Mouse (Mus musculus) layer of hippocampus, adult 9-11 months (tissue): Measurements from ENCODE around the gene Kcnj12.

Source experiments
- DNase-seq: peaks from one replicate; pipeline ENCODE4 v3.0.0; 2022

The Kcnj12 gene

GRCm38 (mm10) chr11:61111472-61111871, 89.1 kb downstream of the Kcnj12 start:
- no peak for DNase-seq

GRCm38 (mm10) chr11:61112323-61112995, 90.1 kb downstream of the Kcnj12 start:
- no peak for DNase-seq

- no peak for DNase-seq
Measured at GRCm38 (mm10) chr11:61116226-61116625, 93.9 kb downstream of the Kcnj12 start.

DNA sequence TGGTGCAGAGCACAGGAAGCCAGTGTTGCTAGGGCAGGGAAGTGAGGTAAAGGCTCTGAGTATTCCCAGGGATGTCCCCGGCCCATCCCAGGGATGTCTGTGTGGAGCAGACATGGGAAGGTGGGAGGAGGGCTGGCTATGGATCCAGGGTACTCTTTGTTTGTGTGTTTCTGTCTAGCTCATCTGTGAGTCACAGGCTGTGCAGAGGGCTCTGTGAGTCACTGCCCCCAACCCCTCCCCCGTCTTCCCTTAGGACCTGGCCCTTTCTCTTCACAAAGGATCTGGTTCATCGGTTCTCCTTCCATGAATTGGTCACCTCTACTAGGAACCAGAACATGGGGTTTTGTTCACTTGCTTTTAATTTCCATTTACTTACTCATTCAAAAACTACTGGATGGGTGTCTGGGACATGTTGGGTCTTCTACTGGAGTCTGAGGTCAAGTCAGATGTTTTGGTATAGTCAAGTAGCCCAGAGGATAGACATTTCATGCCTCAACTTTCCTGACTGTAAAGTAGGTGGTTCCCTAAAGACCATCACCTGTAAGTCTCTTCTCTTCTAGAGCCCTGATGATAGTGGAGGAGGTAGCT, 97.7 kb downstream of the Kcnj12 start:
- no peak for DNase-seq
